Comparison of ENCODE assay signal across 8 mouse cellular contexts in the genomic region with DNA sequence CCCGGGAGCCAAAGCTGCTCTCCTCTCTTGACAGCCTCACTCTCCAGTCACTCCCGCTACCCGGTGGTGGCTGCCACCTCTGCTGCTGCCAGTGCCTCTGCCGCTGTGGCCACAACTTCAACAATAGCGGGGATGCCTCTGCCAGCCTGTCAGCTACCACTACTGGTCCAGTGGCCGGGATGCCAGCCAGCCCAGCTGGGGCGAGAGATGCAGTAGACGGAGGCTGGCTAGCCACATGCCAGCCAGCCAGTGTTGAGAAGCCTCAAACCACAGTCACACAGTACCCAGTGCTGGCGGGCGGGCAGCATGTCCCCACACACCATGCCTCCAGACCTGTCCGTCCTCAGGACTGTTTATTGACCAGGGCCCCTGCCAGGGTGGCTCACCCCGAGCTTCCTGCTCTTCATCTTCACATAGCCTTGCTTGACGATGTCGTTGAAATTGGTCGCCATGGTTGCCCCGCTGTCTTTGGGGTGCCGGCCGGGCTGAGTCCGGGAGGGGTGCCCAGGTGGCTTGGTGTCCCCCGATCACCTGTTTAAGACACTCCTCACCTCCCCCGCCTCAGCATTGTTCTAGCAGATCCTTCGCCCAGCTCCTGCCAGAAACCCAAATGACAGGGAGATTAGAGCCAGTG. TPM values are rescaled to one million over a fixed set of nuclear protein-coding genes. Genes with fewer than 3 reads are reported as not detected.
DNase-seq lines count a peak whose midpoint lies in the region; ATAC-seq lines count a peak whose summit lies in the region.

No protein-coding gene starts in this region.

- 4% methylated on average over 22 of the region's 22 CpGs for WGBS in embryonic facial prominence, embryonic 11.5 days
- 3% methylated on average over 22 of the region's 22 CpGs for WGBS in hindbrain, embryonic 10.5 days
- WGBS in midbrain, embryonic 11.5 days: 2% methylated on average over 22 of the region's 22 CpGs
- WGBS in stomach, embryonic 16.5 days: 6% methylated on average over 22 of the region's 22 CpGs

- H3K9ac ChIP-seq in embryonic facial prominence, embryonic 11.5 days (replicated peaks; ENCODE audit: low read length): peak overlapping the region; percentile 29
- H3K9ac ChIP-seq in midbrain, embryonic 11.5 days (ENCODE audit: low read length): peak overlapping the region; percentile 48
- peak overlapping the region; percentile 71 for H3K9ac ChIP-seq in stomach, embryonic 16.5 days (ENCODE audit: low read length)

- H3K27ac ChIP-seq in embryonic facial prominence, embryonic 11.5 days (replicated peaks; ENCODE audit: low read depth, low read length): no peak overlapping the region
- H3K27ac ChIP-seq in hindbrain, embryonic 10.5 days: peak overlapping the region; percentile 79
- H3K27ac ChIP-seq in midbrain, embryonic 11.5 days (ENCODE audit: low read depth, low read length): no peak overlapping the region
- peak overlapping the region; percentile 84 for H3K27ac ChIP-seq in stomach, embryonic 16.5 days (ENCODE audit: low read length)

- H3K4me1 ChIP-seq in embryonic facial prominence, embryonic 11.5 days (ENCODE audit: control insufficient read depth, insufficient read depth, low read length): peaks cover 4% of the 10 kb centered on the region
- H3K4me1 ChIP-seq in hindbrain, embryonic 10.5 days (replicated peaks): peaks cover 65% of the 10 kb centered on the region
- H3K4me1 ChIP-seq in midbrain, embryonic 11.5 days (ENCODE audit: control insufficient read depth, insufficient read depth, low read length): peaks cover 13% of the 10 kb centered on the region
- peaks cover 43% of the 10 kb centered on the region for H3K4me1 ChIP-seq in stomach, embryonic 16.5 days (ENCODE audit: control insufficient read depth, insufficient read depth, low read length)

- peak overlapping the region; percentile 75 for H3K4me2 ChIP-seq in embryonic facial prominence, embryonic 11.5 days (ENCODE audit: low read depth, low read length)
- peak overlapping the region; percentile 53 for H3K4me2 ChIP-seq in midbrain, embryonic 11.5 days
- peak overlapping the region; percentile 81 for H3K4me2 ChIP-seq in stomach, embryonic 16.5 days (ENCODE audit: low read depth, low read length)

- intact Hi-C loops in left cerebral cortex, postnatal 4 days (cut with DNase I): loop anchor here (5.0 kb wide), 1 partner anchor 42 kb away; no protein-coding TSS in a partner anchor

- H3K36me3 ChIP-seq in embryonic facial prominence, embryonic 11.5 days (replicated peaks; ENCODE audit: control insufficient read depth, insufficient read depth, low read depth, low read length): no peaks in the 10 kb centered on the region; the same call in none of the 2 replicates
- H3K36me3 ChIP-seq in hindbrain, embryonic 10.5 days: peaks cover 28% of the 10 kb centered on the region
- H3K36me3 ChIP-seq in midbrain, embryonic 11.5 days (ENCODE audit: control insufficient read depth, insufficient read depth, low read length): no peaks in the 10 kb centered on the region
- H3K36me3 ChIP-seq in stomach, embryonic 16.5 days (ENCODE audit: control insufficient read depth, insufficient read depth, low read length): no peaks in the 10 kb centered on the region

- peak; percentile 16 to 25 for DNase-seq in lung, adult 18-20 months
- no peak for DNase-seq in lung, postnatal 25 days (ENCODE audit: low spot score)
- DNase-seq in embryonic facial prominence, embryonic 11.5 days (ENCODE audit: low spot score): no peak
- DNase-seq in hindbrain, embryonic 10.5 days (ENCODE audit: low spot score): no peak
- peak; percentile 90 for DNase-seq in left cerebral cortex, postnatal 4 days
- DNase-seq in midbrain, embryonic 11.5 days (ENCODE audit: low spot score, missing footprints): peak; percentile 88
- no peak for DNase-seq in spleen, postnatal 4 days (ENCODE audit: low spot score in 2 of 2)

- peaks cover 7% of the 10 kb centered on the region for H3K27me3 ChIP-seq in embryonic facial prominence, embryonic 11.5 days (ENCODE audit: control insufficient read depth, insufficient read depth, low read length)
- peaks cover 60% of the 10 kb centered on the region for H3K27me3 ChIP-seq in hindbrain, embryonic 10.5 days (ENCODE audit: insufficient read depth, poor library complexity, severe bottlenecking)
- peaks cover 12% of the 10 kb centered on the region for H3K27me3 ChIP-seq in midbrain, embryonic 11.5 days (ENCODE audit: control insufficient read depth, insufficient read depth, low read length)
- H3K27me3 ChIP-seq in stomach, embryonic 16.5 days (ENCODE audit: control insufficient read depth, insufficient read depth, low read length): no peaks in the 10 kb centered on the region

- ATAC-seq in embryonic facial prominence, embryonic 11.5 days (replicated peaks; ENCODE audit: insufficient number of reproducible peaks, low FRiP score, low TSS enrichment, low read depth): no peak
- ATAC-seq in midbrain, embryonic 11.5 days (ENCODE audit: low FRiP score): peak; percentile 18; the same call in 1 of the 2 replicates
- ATAC-seq in stomach, embryonic 16.5 days (ENCODE audit: insufficient read depth, low FRiP score): no peak

- peak overlapping the region; percentile 42 for H3K4me3 ChIP-seq in embryonic facial prominence, embryonic 11.5 days (ENCODE audit: low read depth, low read length)
- peak overlapping the region; percentile 53 for H3K4me3 ChIP-seq in hindbrain, embryonic 10.5 days
- H3K4me3 ChIP-seq in midbrain, embryonic 11.5 days (ENCODE audit: low read depth, low read length): peak overlapping the region; percentile 30
- peak overlapping the region; percentile 50 for H3K4me3 ChIP-seq in stomach, embryonic 16.5 days (replicated peaks; ENCODE audit: low read length)

- no peaks in the 10 kb centered on the region for H3K9me3 ChIP-seq in embryonic facial prominence, embryonic 11.5 days (replicated peaks; ENCODE audit: control insufficient read depth, low read length)
- H3K9me3 ChIP-seq in hindbrain, embryonic 10.5 days: no peaks in the 10 kb centered on the region
- H3K9me3 ChIP-seq in midbrain, embryonic 11.5 days (ENCODE audit: control insufficient read depth, low read length): no peaks in the 10 kb centered on the region
- no peaks in the 10 kb centered on the region for H3K9me3 ChIP-seq in stomach, embryonic 16.5 days (replicated peaks; ENCODE audit: control insufficient read depth, low read length)

RNA-seq across cellular contexts. Expression of a gene that starts 5.5 kb away (rescaled TPM):
- polyA plus RNA-seq in embryonic facial prominence, embryonic 11.5 days (2014; fragmentation: Nextera tagmentation; extraction: Ambion mirVana): 11.6 and 11.9 TPM in 2 replicates
- polyA plus RNA-seq in hindbrain, embryonic 10.5 days (2016; fragmentation: Nextera tagmentation; extraction: Ambion mirVana): 14.6 and 16.9 TPM in 2 replicates
- total RNA-seq in left cerebral cortex, postnatal 4 days (2021): 100 to 1,000 TPM; 181 to 191 TPM
- 12.0 and 12.9 TPM in 2 replicates for polyA plus RNA-seq in midbrain, embryonic 11.5 days (2014; fragmentation: Nextera tagmentation; extraction: Ambion mirVana)
- polyA plus RNA-seq in stomach, embryonic 16.5 days (2015; fragmentation: Nextera tagmentation; extraction: Ambion mirVana): 28.8 and 29.5 TPM in 2 replicates

RNA-seq across cellular contexts. Expression of a gene that starts 13.3 kb away (rescaled TPM):
- 169 and 173 TPM in 2 replicates for polyA plus RNA-seq in embryonic facial prominence, embryonic 11.5 days (2014; fragmentation: Nextera tagmentation; extraction: Ambion mirVana)
- polyA plus RNA-seq in hindbrain, embryonic 10.5 days (2016; fragmentation: Nextera tagmentation; extraction: Ambion mirVana): 154 and 169 TPM in 2 replicates
- 10 to 100 TPM; 53.6 to 63.3 TPM for total RNA-seq in left cerebral cortex, postnatal 4 days (2021)
- 160 and 169 TPM in 2 replicates for polyA plus RNA-seq in midbrain, embryonic 11.5 days (2014; fragmentation: Nextera tagmentation; extraction: Ambion mirVana)
- 128 and 129 TPM in 2 replicates for polyA plus RNA-seq in stomach, embryonic 16.5 days (2015; fragmentation: Nextera tagmentation; extraction: Ambion mirVana)

RNA-seq across cellular contexts. Expression of a gene that starts 32.4 kb away (rescaled TPM):
- polyA plus RNA-seq in embryonic facial prominence, embryonic 11.5 days (2014; fragmentation: Nextera tagmentation; extraction: Ambion mirVana): 123 and 139 TPM in 2 replicates
- 181 and 194 TPM in 2 replicates for polyA plus RNA-seq in hindbrain, embryonic 10.5 days (2016; fragmentation: Nextera tagmentation; extraction: Ambion mirVana)
- 10 to 100 TPM; 84.3 to 84.6 TPM for total RNA-seq in left cerebral cortex, postnatal 4 days (2021)
- polyA plus RNA-seq in midbrain, embryonic 11.5 days (2014; fragmentation: Nextera tagmentation; extraction: Ambion mirVana): 134 and 154 TPM in 2 replicates
- polyA plus RNA-seq in stomach, embryonic 16.5 days (2015; fragmentation: Nextera tagmentation; extraction: Ambion mirVana): 78.3 and 84.7 TPM in 2 replicates

RNA-seq across cellular contexts. Expression of a gene that starts 32.5 kb away (rescaled TPM):
- 51.9 and 52.8 TPM in 2 replicates for polyA plus RNA-seq in embryonic facial prominence, embryonic 11.5 days (2014; fragmentation: Nextera tagmentation; extraction: Ambion mirVana)
- polyA plus RNA-seq in hindbrain, embryonic 10.5 days (2016; fragmentation: Nextera tagmentation; extraction: Ambion mirVana): 52.2 and 52.3 TPM in 2 replicates
- 10 to 100 TPM; 41.8 to 42.4 TPM for total RNA-seq in left cerebral cortex, postnatal 4 days (2021)
- 49.4 and 51.5 TPM in 2 replicates for polyA plus RNA-seq in midbrain, embryonic 11.5 days (2014; fragmentation: Nextera tagmentation; extraction: Ambion mirVana)
- polyA plus RNA-seq in stomach, embryonic 16.5 days (2015; fragmentation: Nextera tagmentation; extraction: Ambion mirVana): 84.6 and 94.3 TPM in 2 replicates

RNA-seq across cellular contexts. Expression of a gene that starts 47.3 kb away (rescaled TPM):
- 28.1 and 30.3 TPM in 2 replicates for polyA plus RNA-seq in embryonic facial prominence, embryonic 11.5 days (2014; fragmentation: Nextera tagmentation; extraction: Ambion mirVana)
- polyA plus RNA-seq in hindbrain, embryonic 10.5 days (2016; fragmentation: Nextera tagmentation; extraction: Ambion mirVana): 15.7 and 17.5 TPM in 2 replicates
- 1 to 10 TPM; 4.9 to 5.5 TPM for total RNA-seq in left cerebral cortex, postnatal 4 days (2021)
- 13.5 and 15.9 TPM in 2 replicates for polyA plus RNA-seq in midbrain, embryonic 11.5 days (2014; fragmentation: Nextera tagmentation; extraction: Ambion mirVana)
- polyA plus RNA-seq in stomach, embryonic 16.5 days (2015; fragmentation: Nextera tagmentation; extraction: Ambion mirVana): 10.9 and 14.8 TPM in 2 replicates

Comparison
In these comparisons a context has a peak if more than half of its experiments do, and no peak if none do; other contexts are left out.
1. DNase-seq: peak in lung, adult 18-20 months (2 of 2), left cerebral cortex, postnatal 4 days (single experiment) and midbrain, embryonic 11.5 days (single experiment); none in lung, postnatal 25 days (single experiment), embryonic facial prominence, embryonic 11.5 days (single experiment), hindbrain, embryonic 10.5 days (single experiment) and spleen, postnatal 4 days (0 of 2).
2. H3K27ac ChIP-seq: peak in hindbrain, embryonic 10.5 days (single experiment) and stomach, embryonic 16.5 days (single experiment); none in embryonic facial prominence, embryonic 11.5 days (single experiment) and midbrain, embryonic 11.5 days (single experiment).
3. Peak in every context shown above with its lines, with median percentiles within 50 percentile points of each other: H3K4me2 ChIP-seq, H3K4me3 ChIP-seq and H3K9ac ChIP-seq.